ENCODE assay signal across 26 mouse cellular contexts in genomic region chrX:12009046-12009445, GRCm38 (mm10).
DNase-seq lines count a peak whose midpoint lies in the region; ATAC-seq and TF ChIP-seq lines count a peak whose summit lies in the region.
"Had no signal": no experiment of that assay in that cellular context is flagged by ENCODE, and none has a peak within 500 bp of the region (broad histone marks: within the 10 kb centered on the region; RNA-seq: fewer than 3 reads in every experiment).

No protein-coding gene starts in this region.

- H3K36me3 ChIP-seq in forebrain, postnatal 0 days (ENCODE audit: insufficient read depth), result no peaks in the 10 kb centered on the region
- no peaks in the 10 kb centered on the region for H3K36me3 ChIP-seq in forebrain, embryonic 12.5 days (replicated peaks)
- no peaks in the 10 kb centered on the region for H3K36me3 ChIP-seq in lung, embryonic 14.5 days (ENCODE audit: insufficient read depth)
- H3K36me3 ChIP-seq: embryonic facial prominence, embryonic 13.5 days; forebrain, embryonic 10.5 days; heart, embryonic 10.5 days; heart, embryonic 15.5 days; limb, embryonic 10.5 days; limb, embryonic 15.5 days; liver, embryonic 13.5 days; midbrain, embryonic 15.5 days; stomach, embryonic 15.5 days had no signal

- 27% methylated on average over 3 of the region's 3 CpGs for WGBS in forebrain, postnatal 0 days
- WGBS in forebrain, embryonic 12.5 days, result 35% methylated on average over 3 of the region's 3 CpGs
- 38% methylated on average over 3 of the region's 3 CpGs for WGBS in lung, embryonic 14.5 days

- H3K4me1 ChIP-seq in forebrain, postnatal 0 days (ENCODE audit: insufficient read depth), result no peaks in the 10 kb centered on the region
- peaks cover 31% of the 10 kb centered on the region for H3K4me1 ChIP-seq in forebrain, embryonic 12.5 days
- H3K4me1 ChIP-seq in lung, embryonic 14.5 days (ENCODE audit: insufficient read depth), result no peaks in the 10 kb centered on the region; the same call in 1 of the 2 replicates

- H3K27me3 ChIP-seq in forebrain, postnatal 0 days (ENCODE audit: insufficient read depth, low read length), result no peaks in the 10 kb centered on the region
- peaks cover 53% of the 10 kb centered on the region for H3K27me3 ChIP-seq in forebrain, embryonic 12.5 days
- H3K27me3 ChIP-seq in lung, embryonic 14.5 days (ENCODE audit: insufficient read depth, low read length), result peaks cover 5% of the 10 kb centered on the region; the same call in 1 of the 2 replicates
- H3K27me3 ChIP-seq: CH12.LX had no signal

- no peak overlapping the region for H3K27ac ChIP-seq in forebrain, postnatal 0 days (ENCODE audit: low read depth, low read length)
- no peak overlapping the region for H3K27ac ChIP-seq in forebrain, embryonic 12.5 days
- no peak overlapping the region for H3K27ac ChIP-seq in lung, embryonic 14.5 days (ENCODE audit: low read depth)
- H3K27ac ChIP-seq: embryonic facial prominence, embryonic 13.5 days; heart, embryonic 10.5 days; heart, embryonic 15.5 days; limb, embryonic 10.5 days; limb, embryonic 15.5 days; liver, embryonic 13.5 days; midbrain, embryonic 15.5 days; stomach, embryonic 15.5 days had no signal

- no peak for TF ChIP-seq CTCF in forebrain, postnatal 0 days (IDR thresholded peaks at IDR 0.05; ENCODE audit: low read depth)
- TF ChIP-seq CTCF in lung, embryonic 14.5 days (IDR thresholded peaks at IDR 0.05; ENCODE audit: low read depth), result no peak

- H3K4me2 ChIP-seq in forebrain, postnatal 0 days (ENCODE audit: low read depth), result no peak overlapping the region
- no peak overlapping the region for H3K4me2 ChIP-seq in forebrain, embryonic 12.5 days
- no peak overlapping the region for H3K4me2 ChIP-seq in lung, embryonic 14.5 days
- H3K4me2 ChIP-seq: embryonic facial prominence, embryonic 13.5 days; heart, embryonic 15.5 days; limb, embryonic 15.5 days; liver, embryonic 13.5 days; midbrain, embryonic 15.5 days; stomach, embryonic 15.5 days had no signal

- peak; percentile 37 for DNase-seq in forebrain, postnatal 0 days
- peak; percentile 61 for DNase-seq in lung, embryonic 14.5 days
- no peak for DNase-seq in lung, postnatal 14 days
- DNase-seq in 3T3-L1 (ENCODE audit: low read depth, low spot score) (peak; percentile 49), MN1 (ENCODE audit: low spot score) (peak; percentile 56), adipocyte (ENCODE audit: low spot score) (no peak)
- DNase-seq: adrenal gland, postnatal 25 days; cerebellum, adult 9-10 months; gastrocnemius, postnatal 14 days; liver, embryonic 13.5 days; lung, adult 18-20 months; lung, postnatal 10 days; thymus, adult 18-20 months; thymus, postnatal 25 days had no signal

- ATAC-seq in forebrain, postnatal 0 days, result no peak
- no peak for ATAC-seq in forebrain, embryonic 12.5 days (ENCODE audit: low FRiP score)
- ATAC-seq in lung, embryonic 14.5 days (ENCODE audit: insufficient read depth), result no peak
- ATAC-seq: intestine, embryonic 16.5 days; midbrain, embryonic 15.5 days; Patski had no signal

- H3K4me3 ChIP-seq in forebrain, postnatal 0 days (ENCODE audit: low read depth, low read length), result no peak overlapping the region
- no peak overlapping the region for H3K4me3 ChIP-seq in forebrain, embryonic 12.5 days (replicated peaks)
- no peak overlapping the region for H3K4me3 ChIP-seq in lung, embryonic 14.5 days (ENCODE audit: low read depth, low read length)
- H3K4me3 ChIP-seq: embryonic facial prominence, embryonic 13.5 days; forebrain, embryonic 10.5 days; heart, embryonic 10.5 days; heart, embryonic 15.5 days; limb, embryonic 10.5 days; limb, embryonic 15.5 days; liver, embryonic 13.5 days; midbrain, embryonic 15.5 days; stomach, embryonic 15.5 days had no signal

- no peak overlapping the region for H3K9ac ChIP-seq in forebrain, postnatal 0 days
- no peak overlapping the region for H3K9ac ChIP-seq in forebrain, embryonic 12.5 days
- no peak overlapping the region for H3K9ac ChIP-seq in lung, embryonic 14.5 days
- H3K9ac ChIP-seq: embryonic facial prominence, embryonic 13.5 days; heart, embryonic 15.5 days; limb, embryonic 15.5 days; liver, embryonic 13.5 days; midbrain, embryonic 15.5 days; stomach, embryonic 15.5 days had no signal

- no peaks in the 10 kb centered on the region for H3K9me3 ChIP-seq in forebrain, postnatal 0 days (ENCODE audit: low read length)
- H3K9me3 ChIP-seq in forebrain, embryonic 12.5 days, result no peaks in the 10 kb centered on the region
- H3K9me3 ChIP-seq in lung, embryonic 14.5 days (ENCODE audit: low read depth, low read length), result no peaks in the 10 kb centered on the region
- H3K9me3 ChIP-seq: embryonic facial prominence, embryonic 13.5 days; forebrain, embryonic 10.5 days; heart, embryonic 10.5 days; heart, embryonic 15.5 days; limb, embryonic 10.5 days; limb, embryonic 15.5 days; liver, embryonic 13.5 days; midbrain, embryonic 15.5 days; stomach, embryonic 15.5 days had no signal

Comparison
In these comparisons a context has a peak if more than half of its experiments do, and no peak if none do; other contexts are left out.
1. DNase-seq: peak in forebrain, postnatal 0 days (single experiment), lung, embryonic 14.5 days (single experiment), 3T3-L1 (single experiment) and MN1 (single experiment); none in lung, postnatal 14 days (single experiment) and adipocyte (single experiment).